Mouse (Mus musculus) kidney, postnatal 0 days (tissue): ENCODE measurements at regions not wholly inside any gene's neighbourhood (a gene's known extent, or its start where the extent isn't known, plus 50 kb on each side); places are given as distances from the start of the nearest gene placed in this dataset.
A peak's percentile ranks its signal among the peaks of the same experiment; 100 is the strongest.

Source experiments
- ATAC-seq: fragments of 200-750 bp; cut with Nextera tagmentation; replicated peaks from 2 replicates; pipeline ENCODE4 v1.8.0; 2017; ENCODE audit warnings: low read depth, moderate number of reproducible peaks, moderate TSS enrichment, moderate library complexity; ENCODE audit not compliant: low FRiP score
- DNase-seq: peaks from one replicate; pipeline ENCODE4 v3.0.0-alpha.2; 2016; ENCODE audit warnings: low spot score
- H3K27ac ChIP-seq: fragments of 300-500 bp; sonication (generic); 2 replicates; pipeline ENCODE4 v1.5.1; 2014; ENCODE audit warnings: mild to moderate bottlenecking
- H3K27me3 ChIP-seq: fragments of 300-500 bp; sonication (generic); 2 replicates; pipeline ENCODE4 v1.6.1; 2014; ENCODE audit warnings: low read length, mixed read lengths; ENCODE audit not compliant: insufficient read depth
- H3K36me3 ChIP-seq: fragments of 300-500 bp; sonication (generic); 2 replicates; pipeline ENCODE4 v1.6.1; 2014; ENCODE audit warnings: low read length, mixed read lengths; ENCODE audit not compliant: insufficient read depth
- H3K4me1 ChIP-seq: fragments of 300-500 bp; sonication (generic); replicated peaks from 2 replicates; pipeline ENCODE4 v1.6.1; 2014; ENCODE audit warnings: antibody characterized with exemption, low read length, mixed read lengths; ENCODE audit not compliant: insufficient read depth
- H3K4me2 ChIP-seq: fragments of 300-500 bp; sonication (generic); 2 replicates; pipeline ENCODE4 v1.6.1; 2014; ENCODE audit warnings: mild to moderate bottlenecking, low read length, moderate library complexity, mixed read lengths
- H3K4me3 ChIP-seq: fragments of 300-500 bp; sonication (generic); replicated peaks from 2 replicates; pipeline ENCODE4 v1.5.1; 2014; ENCODE audit warnings: low read depth, low read length
- H3K9ac ChIP-seq: fragments of 300-500 bp; sonication (generic); 2 replicates; pipeline ENCODE4 v1.6.1; 2014; ENCODE audit warnings: low read depth, low read length
- H3K9me3 ChIP-seq: fragments of 300-500 bp; sonication (generic); replicated peaks from 2 replicates; pipeline ENCODE4 v1.6.1; 2016; ENCODE audit warnings: low read length, inconsistent platforms, mixed read lengths
- CTCF ChIP-seq: IDR thresholded peaks from 2 replicates; pipeline ENCODE4 v1.5.1; 2016; ENCODE audit warnings: antibody characterized with exemption, low read depth, mild to moderate bottlenecking, moderate library complexity
- whole genome bisulfite sequencing: fragments of 180-500 bp; shearing (Covaris S2); extraction: QIAGEN DNeasy Blood & Tissue Kit; methylation state at CpG from one replicate; pipeline ENCODE4 v1.1.7; 2014; 5-methylcytosine and 5-hydroxymethylcytosine counted together

DNA sequence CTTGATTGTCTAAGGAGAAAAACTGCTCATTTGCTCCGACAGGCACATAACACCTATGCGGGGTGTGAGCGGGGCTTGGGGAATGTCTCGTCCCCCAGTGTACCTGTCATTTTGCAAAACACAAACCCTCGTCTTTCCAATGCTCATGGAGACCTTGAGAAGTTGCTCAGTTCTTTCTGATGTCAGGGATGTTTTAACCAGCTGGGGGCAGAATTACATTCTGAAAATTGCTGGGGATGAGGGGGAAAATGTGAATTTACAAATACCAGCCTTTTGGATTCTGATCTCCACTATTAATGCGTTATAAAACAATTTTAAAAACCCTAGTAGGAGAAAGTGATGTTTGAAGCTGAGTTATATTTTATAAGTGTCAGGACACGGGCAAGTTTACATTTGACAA is 263.6 kb downstream of the Vrk1 start:
- Histone ChIP-seq H3K36me3 (no peaks in the 10 kb centered on the region), H3K27me3 (no peaks in the 10 kb centered on the region), H3K27ac (no peak overlapping the region), H3K9me3 (no peaks in the 10 kb centered on the region), H3K4me3 (no peak overlapping the region), H3K9ac (no peak overlapping the region), H3K4me2 (no peak overlapping the region), H3K4me1 (no peaks in the 10 kb centered on the region)
- no peak for TF ChIP-seq CTCF
- no peak for ATAC-seq
- DNase-seq, result no peak
- WGBS, result 76% methylated on average over 7 of the region's 7 CpGs

DNA sequence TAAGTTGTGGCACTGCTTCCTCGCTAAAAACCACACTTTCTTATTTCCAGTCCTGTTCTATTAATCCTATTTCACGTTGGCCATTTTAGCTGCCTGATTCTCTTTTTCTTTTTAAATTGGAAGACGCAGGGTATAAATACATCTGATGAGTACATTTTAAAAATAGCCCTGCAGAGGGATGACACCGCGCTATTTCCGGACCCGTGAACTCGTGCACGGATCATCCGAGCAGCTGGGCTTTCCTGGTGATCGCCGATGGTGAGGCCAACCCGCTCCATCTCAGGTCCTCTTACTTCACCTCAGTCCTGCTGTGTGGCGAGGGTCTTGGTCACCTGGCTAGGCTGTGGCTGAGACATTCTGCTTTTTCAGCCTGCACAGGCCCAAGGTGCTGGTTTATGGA is 267.9 kb downstream of the Vrk1 start:
- H3K4me2 ChIP-seq, result no peak overlapping the region
- ATAC-seq, result no peak

DNA sequence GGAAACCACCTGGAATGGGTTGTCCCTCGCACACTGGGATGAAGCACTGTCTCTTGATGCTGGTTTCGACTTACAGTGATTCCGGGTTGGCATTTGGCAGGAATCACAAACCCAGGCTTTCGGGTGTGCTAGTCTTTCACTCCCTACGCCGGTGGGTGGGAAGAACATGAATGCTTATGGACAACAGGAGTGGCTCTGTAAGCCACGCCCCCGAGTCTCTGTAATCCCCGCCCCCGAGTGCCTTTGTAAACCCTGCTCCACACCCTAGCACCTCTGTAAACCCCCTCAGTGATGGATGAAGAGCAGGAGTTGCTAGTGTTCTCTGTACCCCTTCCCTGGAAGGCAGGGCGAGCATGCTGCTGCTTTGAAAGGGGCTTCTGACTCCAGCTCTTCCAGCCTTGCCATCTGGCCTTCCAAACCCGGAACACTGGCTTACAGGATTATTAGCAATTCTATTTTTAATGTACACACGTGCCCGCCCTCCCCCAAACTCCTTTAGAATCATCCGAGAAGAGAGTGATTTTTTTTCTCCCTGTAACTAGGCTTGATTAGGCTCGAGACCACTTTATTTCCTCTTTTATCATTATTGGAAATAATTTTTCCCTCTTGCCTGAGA is 272.6 kb downstream of the Vrk1 start:
- Histone ChIP-seq H3K4me3 (no peak overlapping the region), H3K4me1 (no peaks in the 10 kb centered on the region), H3K27me3 (no peaks in the 10 kb centered on the region), H3K36me3 (no peaks in the 10 kb centered on the region), H3K27ac (no peak overlapping the region), H3K4me2 (no peak overlapping the region), H3K9ac (no peak overlapping the region), H3K9me3 (no peaks in the 10 kb centered on the region)
- no peak for TF ChIP-seq CTCF
- WGBS, result 60% methylated on average over 16 of the region's 16 CpGs
- DNase-seq (no peak), ATAC-seq (no peak)

More for the DNA sequence above, 267.9 kb downstream of the Vrk1 start:
- H3K4me1 ChIP-seq, result no peaks in the 10 kb centered on the region
- no peak for TF ChIP-seq CTCF
- no peak overlapping the region for H3K4me3 ChIP-seq
- H3K36me3 ChIP-seq, result no peaks in the 10 kb centered on the region
- WGBS, result 79% methylated on average over 14 of the region's 14 CpGs
- H3K9ac ChIP-seq, result no peak overlapping the region
- no peaks in the 10 kb centered on the region for H3K27me3 ChIP-seq
- no peaks in the 10 kb centered on the region for H3K9me3 ChIP-seq
- H3K27ac ChIP-seq, result no peak overlapping the region
- DNase-seq, result no peak

DNA sequence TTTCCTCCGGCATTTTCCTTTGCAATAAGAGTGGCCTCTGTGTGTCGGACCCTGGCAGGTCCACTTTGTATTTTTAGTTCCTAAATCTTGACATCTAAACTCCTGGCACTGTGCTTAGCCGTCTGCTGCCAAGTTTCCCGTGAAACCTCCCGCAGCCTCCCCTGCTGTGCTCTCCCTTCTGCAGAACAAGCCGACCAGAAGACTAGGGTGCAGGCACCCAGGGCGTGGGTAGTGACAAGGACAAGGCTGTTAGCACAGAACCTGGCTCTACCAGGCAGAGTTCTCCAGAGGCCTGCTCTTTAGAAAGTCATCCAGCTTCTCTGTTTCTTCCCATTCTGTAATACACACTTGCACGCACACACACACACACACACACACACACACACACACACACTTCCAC is 274.8 kb downstream of the Vrk1 start:
- Histone ChIP-seq H3K4me1 (no peaks in the 10 kb centered on the region), H3K4me2 (no peak overlapping the region), H3K9me3 (no peaks in the 10 kb centered on the region), H3K9ac (no peak overlapping the region), H3K27ac (no peak overlapping the region), H3K36me3 (no peaks in the 10 kb centered on the region), H3K4me3 (no peak overlapping the region), H3K27me3 (no peaks in the 10 kb centered on the region)
- ATAC-seq, result no peak
- no peak for TF ChIP-seq CTCF
- DNase-seq, result no peak
- 85% methylated on average over 8 of the region's 8 CpGs for WGBS

DNA sequence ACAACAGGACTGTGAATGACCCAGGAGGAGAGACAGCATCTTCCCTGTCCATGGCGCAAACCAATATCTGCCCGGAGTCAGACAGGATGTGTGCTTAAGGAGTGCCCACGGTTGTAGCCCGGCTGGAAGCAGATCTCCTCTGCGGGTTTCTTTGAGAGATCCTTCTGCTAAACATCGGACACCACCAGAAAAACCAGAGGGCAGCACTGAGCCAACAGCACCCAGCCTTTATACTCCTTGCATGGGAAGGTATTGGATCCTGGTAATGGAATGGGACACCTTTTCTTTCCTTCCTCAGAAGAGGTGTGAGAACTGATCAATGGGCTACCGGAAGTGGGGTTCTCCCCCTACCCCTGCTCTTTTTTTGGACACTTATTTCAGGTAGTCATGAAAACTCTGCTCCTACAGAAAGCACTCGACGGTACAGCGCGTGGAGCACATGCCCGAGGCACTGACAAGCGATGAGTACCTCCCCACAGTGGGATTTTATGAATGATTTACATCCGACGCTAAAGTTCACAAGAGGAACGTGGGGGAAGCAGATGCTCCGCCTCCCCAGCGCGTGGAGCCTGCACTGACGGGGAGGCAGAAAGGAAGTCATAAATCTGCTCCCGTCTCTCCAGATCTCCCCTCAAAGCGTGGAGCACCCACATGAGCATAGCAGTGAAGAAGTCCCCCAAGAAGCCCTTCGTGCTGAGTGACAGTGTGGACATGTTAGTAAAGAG is 278.9 kb downstream of the Vrk1 start:
- no peaks in the 10 kb centered on the region for H3K27me3 ChIP-seq
- H3K9ac ChIP-seq, result no peak overlapping the region
- H3K4me3 ChIP-seq, result no peak overlapping the region
- H3K27ac ChIP-seq, result no peak overlapping the region
- no peaks in the 10 kb centered on the region for H3K36me3 ChIP-seq
- 29% methylated on average over 23 of the region's 23 CpGs for WGBS
- peak; percentile 53 for TF ChIP-seq CTCF
- ATAC-seq (no peak; the same call in 1 of the 2 replicates), DNase-seq (peak; percentile 57)
- H3K4me1 ChIP-seq, result no peaks in the 10 kb centered on the region
- H3K4me2 ChIP-seq, result no peak overlapping the region
- H3K9me3 ChIP-seq, result no peaks in the 10 kb centered on the region

DNA sequence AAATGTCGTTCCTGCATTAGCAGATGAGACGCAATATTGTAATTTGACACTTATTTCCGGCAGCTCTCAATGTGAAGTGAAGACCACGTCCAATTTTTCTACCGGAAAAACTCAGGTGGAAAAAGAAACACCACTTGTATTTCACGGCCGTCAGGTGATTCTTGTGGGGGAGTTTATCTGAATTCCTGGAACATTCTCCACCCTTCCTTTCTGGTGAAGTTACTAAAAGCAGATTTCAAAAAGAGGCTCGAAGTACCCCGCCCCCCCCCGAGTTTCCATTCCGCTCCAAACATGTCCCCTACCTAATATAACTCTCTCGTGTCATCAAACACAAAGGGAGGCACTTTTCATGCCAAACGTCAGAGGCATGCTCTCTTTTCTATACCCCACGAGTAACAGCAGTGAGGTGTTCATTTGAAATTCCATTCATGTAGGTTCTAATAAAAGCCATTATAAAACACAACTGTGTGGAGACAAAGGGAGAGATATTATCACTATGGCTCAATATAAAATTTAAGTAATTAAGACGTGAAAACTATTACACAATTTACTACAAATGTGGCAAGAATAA is 281.5 kb downstream of the Vrk1 start:
- H3K4me1 ChIP-seq, result no peaks in the 10 kb centered on the region
- H3K4me3 ChIP-seq, result no peak overlapping the region
- no peaks in the 10 kb centered on the region for H3K27me3 ChIP-seq
- ATAC-seq (no peak), DNase-seq (no peak)
- WGBS, result 38% methylated on average over 15 of the region's 15 CpGs
- no peaks in the 10 kb centered on the region for H3K9me3 ChIP-seq
- H3K36me3 ChIP-seq, result no peaks in the 10 kb centered on the region
- TF ChIP-seq CTCF, result no peak
- H3K9ac ChIP-seq, result no peak overlapping the region
- no peak overlapping the region for H3K27ac ChIP-seq
- H3K4me2 ChIP-seq, result no peak overlapping the region
